Mouse (Mus musculus): Measurements from ENCODE around the gene Mmp11. TPM values are rescaled to one million over a fixed set of nuclear protein-coding genes. Genes with fewer than 3 reads are reported as not detected.

Mmp11 gene
- polyA plus RNA-seq (2015; fragmentation: Illumina TruSeq; extraction: RNeasy Lipid Tissue Mini Kit (QIAGEN cat#74804); ENCODE audit: low read depth, low replicate concordance), result 2.2 TPM

DNA sequence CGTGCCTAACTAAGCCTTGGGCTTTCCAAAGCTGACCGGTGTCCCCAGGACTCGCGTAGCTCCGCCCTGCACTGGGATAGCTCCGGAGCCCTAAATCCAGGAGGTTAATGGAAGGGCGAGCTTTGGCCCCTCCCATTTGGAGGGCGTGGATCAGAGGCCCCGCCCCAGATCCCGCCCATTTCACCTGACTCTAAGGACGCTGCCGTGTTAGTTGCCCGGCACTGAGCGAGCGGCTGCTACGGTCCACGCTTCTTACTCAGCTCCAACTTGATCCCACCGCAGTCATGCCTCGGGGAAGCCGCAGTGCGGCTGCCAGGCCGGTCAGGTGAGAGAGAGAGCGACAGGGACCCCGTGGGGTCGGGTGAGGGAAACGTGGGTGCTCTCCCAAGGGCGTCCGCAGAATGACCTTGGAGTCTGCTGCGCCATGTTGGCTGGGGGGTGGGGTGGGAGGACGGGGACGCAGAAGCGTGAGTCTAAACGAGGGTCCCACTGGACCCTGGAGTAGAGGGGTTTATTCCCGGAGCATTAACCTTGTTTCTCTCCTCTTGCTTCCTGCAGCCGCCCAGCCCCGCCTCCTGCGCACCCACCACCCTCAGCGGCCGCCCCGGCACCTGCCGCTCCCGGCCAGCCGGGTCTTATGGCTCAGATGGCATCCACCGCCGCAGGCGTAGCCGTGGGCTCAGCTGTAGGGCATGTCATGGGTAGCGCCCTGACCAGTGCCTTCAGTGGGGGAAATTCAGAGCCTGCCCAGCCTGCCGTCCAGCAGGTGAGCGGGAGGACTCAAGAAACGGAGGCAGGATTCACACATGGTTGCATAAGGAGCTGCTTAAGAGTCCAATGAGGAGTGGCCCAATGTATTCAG lies at the start of gene Mmp11:
Gene Mmp11, minus strand, starts transcription at position 817 of the 862 bp plus-strand sequence.

DNA sequence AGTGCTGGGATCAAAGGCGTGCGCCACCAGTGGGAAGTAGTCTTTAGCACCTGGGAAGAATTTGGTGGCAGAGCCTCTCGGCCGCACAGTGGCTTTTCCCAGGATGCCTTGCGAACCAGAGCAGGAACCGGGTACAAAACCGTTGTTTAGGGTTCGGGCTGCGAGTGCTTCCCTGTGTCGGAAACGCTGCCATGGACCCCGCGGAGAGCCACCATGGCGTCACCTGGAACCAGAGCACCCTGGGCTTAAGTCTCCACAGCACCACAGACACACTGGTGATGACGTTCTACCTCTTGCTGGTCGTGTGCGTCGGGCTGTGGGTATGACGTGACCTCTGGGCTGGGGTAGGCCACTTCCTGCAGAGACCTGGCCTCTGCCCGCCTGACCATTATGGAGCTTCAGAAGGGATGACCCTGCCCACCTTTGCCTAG lies 18.1 kb upstream of the Mmp11 start, which contains the start of gene Gm5134:
Gene Gm5134, plus strand, starts transcription at position 134 of the 431 bp plus-strand sequence.

DNA sequence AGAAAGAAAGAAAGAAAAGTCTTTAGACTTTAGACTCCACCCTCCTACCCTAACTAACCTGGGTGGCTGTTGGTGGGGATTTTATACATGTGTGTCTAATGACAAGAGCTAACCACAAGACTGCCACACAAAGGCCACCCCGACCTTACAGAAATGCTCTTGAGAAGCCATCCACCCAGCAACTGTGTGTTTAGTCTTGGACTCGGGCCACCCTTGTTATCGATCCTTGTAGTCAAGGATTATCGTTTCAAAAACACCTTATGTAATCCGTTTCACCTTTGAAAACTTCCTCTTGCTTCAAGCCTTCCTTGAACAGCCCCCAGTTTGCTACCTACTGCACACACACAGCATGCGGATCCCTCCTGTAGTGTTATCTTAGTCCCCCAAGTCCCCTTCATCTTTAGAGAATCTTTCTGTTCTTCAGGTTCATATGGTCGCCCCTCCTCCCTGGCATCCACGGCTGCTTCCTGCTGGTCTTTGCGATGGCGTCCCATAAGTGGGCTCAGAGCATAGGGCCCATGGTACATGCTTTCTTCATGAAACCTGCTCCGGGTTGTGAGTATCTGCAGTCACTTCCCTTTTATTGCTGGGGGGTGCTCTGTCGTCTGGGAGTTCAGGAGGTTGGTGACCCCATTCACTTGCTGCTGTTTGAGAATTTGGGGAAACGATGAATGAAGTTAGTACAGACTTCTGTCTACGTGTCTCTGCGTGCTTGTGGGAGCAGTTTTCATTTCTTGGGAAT lies 6.6 kb upstream of the Mmp11 start, which contains the start of gene Vpreb3:
Gene Vpreb3, plus strand, starts transcription at position 322 of the 742 bp plus-strand sequence.

DNA sequence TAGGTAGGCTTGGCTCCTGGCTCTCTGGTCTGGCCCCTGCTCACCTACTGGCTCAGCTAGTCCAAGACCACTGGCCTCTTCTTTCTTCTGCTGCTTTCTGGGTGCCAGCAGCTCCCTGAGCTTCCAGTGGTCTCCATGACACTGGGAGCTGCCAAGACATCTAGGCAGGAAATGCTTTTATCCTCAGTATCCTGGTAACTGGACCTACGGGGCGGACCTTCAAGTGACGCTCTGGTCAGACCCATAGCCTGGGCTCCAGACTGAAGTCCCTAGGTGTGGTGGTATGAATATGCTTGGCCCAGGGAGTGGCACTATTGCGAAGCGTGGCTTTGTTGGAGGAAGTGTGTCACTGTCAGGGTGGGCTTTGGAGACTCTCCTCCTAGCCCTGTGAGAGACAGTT lies 4.2 kb upstream of the Mmp11 start, which contains the start of gene Gm867:
Gene Gm867, minus strand, starts transcription at position 153 of the 400 bp plus-strand sequence.

DNA sequence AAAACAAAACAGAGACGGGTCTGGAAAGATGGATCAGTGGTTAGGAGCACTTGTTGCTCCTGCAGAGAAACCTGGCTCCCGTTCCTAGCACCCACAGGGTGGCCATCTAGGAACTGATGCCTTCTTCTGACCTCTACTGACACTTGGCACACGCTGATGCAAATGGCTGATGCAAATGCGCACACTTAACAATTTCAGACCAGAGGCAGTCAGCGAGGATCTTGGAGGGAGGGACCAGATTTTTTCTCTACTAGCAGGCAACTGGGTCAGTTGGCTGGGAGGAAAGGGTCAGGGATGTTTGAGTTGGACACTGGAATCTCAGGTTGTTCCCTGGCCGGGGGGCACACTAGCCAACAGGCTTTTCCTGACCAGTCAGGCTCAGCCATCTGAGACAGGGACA lies 3.4 kb downstream of the Mmp11 start, which contains the start of gene Chchd10:
Gene Chchd10, plus strand, starts transcription at position 240 of the 400 bp plus-strand sequence.

DNA sequence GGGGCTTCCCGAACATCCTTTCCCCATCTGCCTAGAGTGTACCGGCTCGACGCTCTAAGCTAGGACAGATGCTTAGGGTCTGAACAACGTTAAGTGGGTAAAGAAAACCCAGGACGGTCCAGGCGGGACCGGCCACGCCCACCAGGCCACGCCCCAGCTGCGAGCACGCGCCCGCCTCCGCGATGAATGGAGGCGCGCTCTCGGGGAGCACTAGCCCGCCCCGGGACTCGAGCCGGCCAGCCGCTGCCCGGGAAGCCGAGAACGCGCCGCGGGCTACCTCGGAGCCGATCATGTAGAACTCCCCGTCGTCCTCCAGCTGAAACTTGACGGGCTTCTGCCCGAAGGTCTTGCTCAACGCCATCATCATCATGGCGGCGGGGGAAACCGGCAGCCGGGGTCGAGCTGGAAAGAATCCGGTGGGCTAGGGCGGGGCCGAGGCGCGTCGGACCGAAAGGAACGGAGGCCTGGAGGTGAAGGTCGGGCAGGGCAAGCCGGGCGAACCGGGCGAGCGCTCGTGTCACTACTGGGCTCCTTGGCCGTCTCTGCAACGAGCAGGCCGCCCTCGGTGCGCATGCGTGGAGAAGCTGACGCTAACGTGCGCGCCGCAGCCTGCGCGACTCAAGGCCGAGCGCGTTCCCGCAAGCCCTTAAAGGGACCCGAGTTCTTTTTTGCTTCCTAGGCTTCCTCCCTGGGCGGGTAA lies 15.1 kb downstream of the Mmp11 start, which contains the start of gene Smarcb1:
Gene Smarcb1, minus strand, starts transcription at position 592 of the 700 bp plus-strand sequence.

DNA sequence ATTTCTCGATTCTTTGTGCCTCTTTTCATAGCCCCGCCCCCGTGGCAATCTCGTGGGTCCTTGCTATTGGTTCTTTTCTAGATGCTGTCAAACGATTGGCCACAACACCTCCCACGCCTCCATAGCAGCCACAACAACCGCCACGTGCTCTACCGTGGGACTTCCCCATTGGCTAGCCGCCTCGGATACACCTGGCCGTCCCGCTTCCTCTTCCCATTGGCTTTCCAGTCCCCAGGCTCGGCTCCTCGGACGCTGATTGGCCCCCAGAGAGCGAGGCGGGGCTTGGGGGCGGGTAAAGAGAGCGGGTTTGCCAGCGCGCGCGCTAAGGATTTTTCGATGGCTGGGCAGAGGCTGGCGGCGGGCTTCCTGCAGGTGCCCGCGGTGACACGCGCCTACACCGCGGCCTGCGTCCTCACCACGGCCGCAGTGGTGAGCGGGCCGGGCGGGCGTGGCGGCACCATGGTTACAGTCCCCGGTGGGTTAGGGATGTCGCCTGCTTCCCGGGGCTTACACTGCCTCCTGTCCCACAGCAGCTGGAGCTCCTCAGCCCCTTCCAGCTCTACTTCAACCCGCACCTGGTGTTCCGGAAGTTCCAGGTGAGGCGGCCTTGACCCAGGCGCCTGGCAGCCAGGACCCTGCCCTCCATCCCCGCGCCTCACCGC lies 43.1 kb downstream of the Mmp11 start, which contains the start of gene Derl3:
Gene Derl3, plus strand, starts transcription at position 325 of the 662 bp plus-strand sequence.

Other genes with a start within 250 kb of the Mmp11 start
- 29.4 TPM for gene Cabin1, start 172.2 kb downstream of the Mmp11 start, polyA plus RNA-seq (2015; fragmentation: Illumina TruSeq; extraction: RNeasy Lipid Tissue Mini Kit (QIAGEN cat#74804); ENCODE audit: low read depth, low replicate concordance)
- gene Ddt, start 163.1 kb downstream of the Mmp11 start, polyA plus RNA-seq (2015; fragmentation: Illumina TruSeq; extraction: RNeasy Lipid Tissue Mini Kit (QIAGEN cat#74804); ENCODE audit: low read depth, low replicate concordance), result 156 TPM
- gene Gm20441, start 155.5 kb downstream of the Mmp11 start, polyA plus RNA-seq (2015; fragmentation: Illumina TruSeq; extraction: RNeasy Lipid Tissue Mini Kit (QIAGEN cat#74804); ENCODE audit: low read depth, low replicate concordance), result not detected
- 5.8 TPM for gene Gstt3, start 155.1 kb downstream of the Mmp11 start, polyA plus RNA-seq (2015; fragmentation: Illumina TruSeq; extraction: RNeasy Lipid Tissue Mini Kit (QIAGEN cat#74804); ENCODE audit: low read depth, low replicate concordance)
- gene Gstt1, start 137.9 kb downstream of the Mmp11 start, polyA plus RNA-seq (2015; fragmentation: Illumina TruSeq; extraction: RNeasy Lipid Tissue Mini Kit (QIAGEN cat#74804); ENCODE audit: low read depth, low replicate concordance), result 28.5 TPM
- not detected for gene Gstt4, start 114.0 kb downstream of the Mmp11 start, polyA plus RNA-seq (2015; fragmentation: Illumina TruSeq; extraction: RNeasy Lipid Tissue Mini Kit (QIAGEN cat#74804); ENCODE audit: low read depth, low replicate concordance)
- gene Gstt2, start 99.1 kb downstream of the Mmp11 start, polyA plus RNA-seq (2015; fragmentation: Illumina TruSeq; extraction: RNeasy Lipid Tissue Mini Kit (QIAGEN cat#74804); ENCODE audit: low read depth, low replicate concordance), result 4.0 TPM
- gene Mif, start 76.3 kb downstream of the Mmp11 start, polyA plus RNA-seq (2015; fragmentation: Illumina TruSeq; extraction: RNeasy Lipid Tissue Mini Kit (QIAGEN cat#74804); ENCODE audit: low read depth, low replicate concordance), result 528 TPM
- gene Derl3, start 43.1 kb downstream of the Mmp11 start, polyA plus RNA-seq (2015; fragmentation: Illumina TruSeq; extraction: RNeasy Lipid Tissue Mini Kit (QIAGEN cat#74804); ENCODE audit: low read depth, low replicate concordance), result 2.9 TPM
- 82.4 TPM for gene Smarcb1, start 14.9 kb downstream of the Mmp11 start, polyA plus RNA-seq (2015; fragmentation: Illumina TruSeq; extraction: RNeasy Lipid Tissue Mini Kit (QIAGEN cat#74804); ENCODE audit: low read depth, low replicate concordance)
- 417 TPM for gene Chchd10, start 3.4 kb downstream of the Mmp11 start, polyA plus RNA-seq (2015; fragmentation: Illumina TruSeq; extraction: RNeasy Lipid Tissue Mini Kit (QIAGEN cat#74804); ENCODE audit: low read depth, low replicate concordance)
- gene Gm867, start 4.2 kb upstream of the Mmp11 start, polyA plus RNA-seq (2015; fragmentation: Illumina TruSeq; extraction: RNeasy Lipid Tissue Mini Kit (QIAGEN cat#74804); ENCODE audit: low read depth, low replicate concordance), result 1.7 TPM
- not detected for gene Vpreb3, start 6.6 kb upstream of the Mmp11 start, polyA plus RNA-seq (2015; fragmentation: Illumina TruSeq; extraction: RNeasy Lipid Tissue Mini Kit (QIAGEN cat#74804); ENCODE audit: low read depth, low replicate concordance)
- not detected for gene Gm5134, start 18.0 kb upstream of the Mmp11 start, polyA plus RNA-seq (2015; fragmentation: Illumina TruSeq; extraction: RNeasy Lipid Tissue Mini Kit (QIAGEN cat#74804); ENCODE audit: low read depth, low replicate concordance)
- 10.4 TPM for gene Zfp280b, start 96.2 kb upstream of the Mmp11 start, polyA plus RNA-seq (2015; fragmentation: Illumina TruSeq; extraction: RNeasy Lipid Tissue Mini Kit (QIAGEN cat#74804); ENCODE audit: low read depth, low replicate concordance)
- gene Slc5a4b, start 174.5 kb upstream of the Mmp11 start, polyA plus RNA-seq (2015; fragmentation: Illumina TruSeq; extraction: RNeasy Lipid Tissue Mini Kit (QIAGEN cat#74804); ENCODE audit: low read depth, low replicate concordance), result not detected
- not detected for gene Slc5a4a, start 211.0 kb upstream of the Mmp11 start, polyA plus RNA-seq (2015; fragmentation: Illumina TruSeq; extraction: RNeasy Lipid Tissue Mini Kit (QIAGEN cat#74804); ENCODE audit: low read depth, low replicate concordance)

Data from brain, adult 10 weeks (tissue).